8 mouse cellular contexts compared by ENCODE assay signal in the genomic region with DNA sequence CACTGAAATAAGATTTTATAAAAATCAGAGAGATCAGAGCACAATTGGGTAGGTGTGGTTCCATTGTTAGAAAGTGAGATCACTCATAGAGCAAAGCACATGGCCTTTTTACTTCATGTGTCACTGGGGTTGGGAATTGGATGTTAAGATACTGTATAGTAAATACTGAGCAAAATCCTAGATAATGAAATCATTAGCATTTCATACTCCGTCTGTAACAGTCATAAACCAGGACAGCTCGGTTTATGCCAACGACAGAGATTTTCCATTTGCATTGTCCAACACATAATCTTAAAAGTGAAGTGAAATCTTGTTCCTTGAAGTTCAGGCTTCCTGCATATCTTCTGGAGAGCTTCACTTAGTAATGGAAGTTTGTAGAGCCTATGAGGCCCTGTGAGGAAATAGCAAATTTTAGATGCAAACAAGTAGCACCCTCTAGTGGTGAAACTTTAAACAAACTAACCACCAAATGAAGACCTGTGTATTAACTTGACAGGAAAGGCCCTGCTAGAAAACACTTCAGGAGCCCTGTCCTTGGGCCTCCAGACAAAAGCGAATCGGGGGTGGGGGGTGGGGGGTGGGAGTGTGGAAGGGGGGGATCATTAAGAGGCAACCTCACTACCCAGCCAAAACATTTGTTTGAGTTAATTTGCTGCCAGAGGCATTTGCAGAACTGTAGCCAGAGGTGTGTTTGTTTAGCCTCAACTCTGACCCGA.
DNase-seq lines count a peak whose midpoint lies in the region; ATAC-seq and TF ChIP-seq lines count a peak whose summit lies in the region.

No protein-coding gene starts in this region.

- H3K9ac ChIP-seq in kidney, embryonic 15.5 days, result no peak overlapping the region
- H3K9ac ChIP-seq in kidney, postnatal 0 days (ENCODE audit: low read depth, low read length), result no peak overlapping the region
- H3K9ac ChIP-seq in neural tube, embryonic 12.5 days, result no peak overlapping the region

- H3K36me3 ChIP-seq in kidney, embryonic 15.5 days, result no peaks in the 10 kb centered on the region
- H3K36me3 ChIP-seq in kidney, postnatal 0 days (ENCODE audit: insufficient read depth, low read length), result no peaks in the 10 kb centered on the region
- H3K36me3 ChIP-seq in neural tube, embryonic 12.5 days, result no peaks in the 10 kb centered on the region

- WGBS in kidney, embryonic 15.5 days, result 42% methylated on average over 6 of the region's 6 CpGs
- 42% methylated on average over 6 of the region's 6 CpGs for WGBS in kidney, postnatal 0 days
- WGBS in neural tube, embryonic 12.5 days, result 52% methylated on average over 6 of the region's 6 CpGs

- H3K9me3 ChIP-seq in kidney, embryonic 15.5 days (replicated peaks), result no peaks in the 10 kb centered on the region
- H3K9me3 ChIP-seq in kidney, postnatal 0 days (replicated peaks; ENCODE audit: low read length), result no peaks in the 10 kb centered on the region
- no peaks in the 10 kb centered on the region for H3K9me3 ChIP-seq in neural tube, embryonic 12.5 days

- H3K4me1 ChIP-seq in kidney, embryonic 15.5 days, result peaks cover 10% of the 10 kb centered on the region; the same call in 1 of the 2 replicates
- H3K4me1 ChIP-seq in kidney, postnatal 0 days (replicated peaks; ENCODE audit: insufficient read depth, low read length), result no peaks in the 10 kb centered on the region
- no peaks in the 10 kb centered on the region for H3K4me1 ChIP-seq in neural tube, embryonic 12.5 days

- no peaks in the 10 kb centered on the region for H3K27me3 ChIP-seq in kidney, embryonic 15.5 days
- no peaks in the 10 kb centered on the region for H3K27me3 ChIP-seq in kidney, postnatal 0 days (ENCODE audit: insufficient read depth, low read length)
- H3K27me3 ChIP-seq in neural tube, embryonic 12.5 days (replicated peaks), result no peaks in the 10 kb centered on the region

- ATAC-seq in kidney, embryonic 15.5 days (replicated peaks; ENCODE audit: low FRiP score), result peak; percentile 88
- ATAC-seq in kidney, postnatal 0 days (replicated peaks; ENCODE audit: low FRiP score, low read depth), result peak; percentile 74
- ATAC-seq in neural tube, embryonic 12.5 days (ENCODE audit: low FRiP score, low read depth), result peak; percentile 49

- H3K4me3 ChIP-seq in kidney, embryonic 15.5 days (replicated peaks), result no peak overlapping the region
- no peak overlapping the region for H3K4me3 ChIP-seq in kidney, postnatal 0 days (replicated peaks; ENCODE audit: low read depth, low read length)
- no peak overlapping the region for H3K4me3 ChIP-seq in neural tube, embryonic 12.5 days

- H3K27ac ChIP-seq in kidney, embryonic 15.5 days, result no peak overlapping the region
- no peak overlapping the region for H3K27ac ChIP-seq in kidney, postnatal 0 days
- no peak overlapping the region for H3K27ac ChIP-seq in neural tube, embryonic 12.5 days

- TF ChIP-seq CTCF in kidney, postnatal 0 days (IDR thresholded peaks at IDR 0.05; ENCODE audit: low read depth), result peak; percentile 76

- DNase-seq in kidney, postnatal 25 days, result no peak
- DNase-seq in Muller cell, postnatal 12 days (ENCODE audit: inconsistent ontology term), result peak; percentile 55
- peak; percentile 73 for DNase-seq in embryo, embryonic 10 days (ENCODE audit: low spot score)
- peak; percentile 94 for DNase-seq in kidney, postnatal 0 days (ENCODE audit: low spot score)
- no peak for DNase-seq in urinary bladder, adult 18-20 months (ENCODE audit: low spot score in 2 of 2)
- DNase-seq in right cerebral cortex, postnatal 10 days (ENCODE audit: low spot score in 2 of 2), result no peak

- no peak overlapping the region for H3K4me2 ChIP-seq in kidney, embryonic 15.5 days
- H3K4me2 ChIP-seq in kidney, postnatal 0 days (ENCODE audit: low read length), result no peak overlapping the region
- no peak overlapping the region for H3K4me2 ChIP-seq in neural tube, embryonic 12.5 days (replicated peaks)

Comparison
In these comparisons a context has a peak if more than half of its experiments do, and no peak if none do; other contexts are left out.
1. DNase-seq: peak in Muller cell, postnatal 12 days (single experiment), embryo, embryonic 10 days (single experiment) and kidney, postnatal 0 days (single experiment); none in kidney, postnatal 25 days (0 of 2), urinary bladder, adult 18-20 months (0 of 2) and right cerebral cortex, postnatal 10 days (0 of 2).
2. Peak in every context shown above with its lines, with median percentiles within 50 percentile points of each other: ATAC-seq.